Mouse (Mus musculus): ENCODE results near the gene Slc26a8. TPM values are rescaled to one million over a fixed set of nuclear protein-coding genes. Genes with fewer than 3 reads are reported as not detected.

The Slc26a8 gene
- total RNA-seq, 1 experiment from 2014 or later: not detected

GRCm38 (mm10) chr17:28706697-28707096 is 16.7 kb upstream of the Slc26a8 start:
- 0 out of 4 replicates have a peak, but pooled peaks of 1 of the 2 experiments have one; percentile 15 for ATAC-seq (replicated peaks in 1 of 2; ENCODE audit: insufficient read depth in 1 of 2, low FRiP score in 2 of 2, low TSS enrichment in 1 of 2, low read depth in 1 of 2, poor library complexity in 2 of 2, severe bottlenecking in 2 of 2)

- peak; percentile 43 to 57; a peak in 2 of 4 replicates for ATAC-seq (replicated peaks in 1 of 2; ENCODE audit: insufficient read depth in 1 of 2, low FRiP score in 2 of 2, low TSS enrichment in 1 of 2, low read depth in 1 of 2, poor library complexity in 2 of 2, severe bottlenecking in 2 of 2)
Observed at GRCm38 (mm10) chr17:28702646-28703045, 12.6 kb upstream of the Slc26a8 start.

- ATAC-seq (replicated peaks in 1 of 2; ENCODE audit: insufficient read depth in 1 of 2, low FRiP score in 2 of 2, low TSS enrichment in 1 of 2, low read depth in 1 of 2, poor library complexity in 2 of 2, severe bottlenecking in 2 of 2): no peak
Observed at GRCm38 (mm10) chr17:28701737-28702136, 11.7 kb upstream of the Slc26a8 start.

- no peak for ATAC-seq (replicated peaks in 1 of 2; ENCODE audit: insufficient read depth in 1 of 2, low FRiP score in 2 of 2, low TSS enrichment in 1 of 2, low read depth in 1 of 2, poor library complexity in 2 of 2, severe bottlenecking in 2 of 2)
Observed at GRCm38 (mm10) chr17:28701171-28701570, 11.1 kb upstream of the Slc26a8 start.

GRCm38 (mm10) chr17:28699789-28700188 is 9.8 kb upstream of the Slc26a8 start:
- no peak; a peak in 1 of 4 replicates for ATAC-seq (replicated peaks in 1 of 2; ENCODE audit: insufficient read depth in 1 of 2, low FRiP score in 2 of 2, low TSS enrichment in 1 of 2, low read depth in 1 of 2, poor library complexity in 2 of 2, severe bottlenecking in 2 of 2)

GRCm38 (mm10) chr17:28698672-28699071 is 8.6 kb upstream of the Slc26a8 start:
- ATAC-seq (replicated peaks in 1 of 2; ENCODE audit: insufficient read depth in 1 of 2, low FRiP score in 2 of 2, low TSS enrichment in 1 of 2, low read depth in 1 of 2, poor library complexity in 2 of 2, severe bottlenecking in 2 of 2): no peak

GRCm38 (mm10) chr17:28698245-28698644 is 8.2 kb upstream of the Slc26a8 start:
- no peak for ATAC-seq (replicated peaks in 1 of 2; ENCODE audit: insufficient read depth in 1 of 2, low FRiP score in 2 of 2, low TSS enrichment in 1 of 2, low read depth in 1 of 2, poor library complexity in 2 of 2, severe bottlenecking in 2 of 2)

GRCm38 (mm10) chr17:28697290-28698195 is 7.5 kb upstream of the Slc26a8 start:
- peak; percentile 54 to 77 for ATAC-seq (replicated peaks in 1 of 2; ENCODE audit: insufficient read depth in 1 of 2, low FRiP score in 2 of 2, low TSS enrichment in 1 of 2, low read depth in 1 of 2, poor library complexity in 2 of 2, severe bottlenecking in 2 of 2)

- no peak for ATAC-seq (replicated peaks in 1 of 2; ENCODE audit: insufficient read depth in 1 of 2, low FRiP score in 2 of 2, low TSS enrichment in 1 of 2, low read depth in 1 of 2, poor library complexity in 2 of 2, severe bottlenecking in 2 of 2)
Observed at GRCm38 (mm10) chr17:28696641-28697040, 6.6 kb upstream of the Slc26a8 start.

GRCm38 (mm10) chr17:28694832-28695231 is 4.8 kb upstream of the Slc26a8 start:
- no peak for ATAC-seq (replicated peaks in 1 of 2; ENCODE audit: insufficient read depth in 1 of 2, low FRiP score in 2 of 2, low TSS enrichment in 1 of 2, low read depth in 1 of 2, poor library complexity in 2 of 2, severe bottlenecking in 2 of 2)

- no peak for ATAC-seq (replicated peaks in 1 of 2; ENCODE audit: insufficient read depth in 1 of 2, low FRiP score in 2 of 2, low TSS enrichment in 1 of 2, low read depth in 1 of 2, poor library complexity in 2 of 2, severe bottlenecking in 2 of 2)
Observed at GRCm38 (mm10) chr17:28694078-28694477, 4.0 kb upstream of the Slc26a8 start.

- no peak for ATAC-seq (replicated peaks in 1 of 2; ENCODE audit: insufficient read depth in 1 of 2, low FRiP score in 2 of 2, low TSS enrichment in 1 of 2, low read depth in 1 of 2, poor library complexity in 2 of 2, severe bottlenecking in 2 of 2)
Observed at GRCm38 (mm10) chr17:28693086-28693485, 3.1 kb upstream of the Slc26a8 start.

GRCm38 (mm10) chr17:28692341-28692710 is 2.3 kb upstream of the Slc26a8 start:
- ATAC-seq (replicated peaks in 1 of 2; ENCODE audit: insufficient read depth in 1 of 2, low FRiP score in 2 of 2, low TSS enrichment in 1 of 2, low read depth in 1 of 2, poor library complexity in 2 of 2, severe bottlenecking in 2 of 2): peak; percentile 47 to 50; a peak in 2 of 4 replicates

- peak in 1 of 2 experiments; percentile 26; a peak in 1 of 4 replicates for ATAC-seq (replicated peaks in 1 of 2; ENCODE audit: insufficient read depth in 1 of 2, low FRiP score in 2 of 2, low TSS enrichment in 1 of 2, low read depth in 1 of 2, poor library complexity in 2 of 2, severe bottlenecking in 2 of 2)
Observed at GRCm38 (mm10) chr17:28691687-28692340, 1.8 kb upstream of the Slc26a8 start.

- peak; percentile 84 to 88 for ATAC-seq (replicated peaks in 1 of 2; ENCODE audit: insufficient read depth in 1 of 2, low FRiP score in 2 of 2, low TSS enrichment in 1 of 2, low read depth in 1 of 2, poor library complexity in 2 of 2, severe bottlenecking in 2 of 2)
Observed at GRCm38 (mm10) chr17:28690776-28691686, 998 bp upstream of the Slc26a8 start, which contains the start of gene Mapk14. TSS of gene Mapk14 (plus strand) at chr17:28691329.

GRCm38 (mm10) chr17:28687354-28687753 is 2.7 kb downstream of the Slc26a8 start:
- no peak for ATAC-seq (replicated peaks in 1 of 2; ENCODE audit: insufficient read depth in 1 of 2, low FRiP score in 2 of 2, low TSS enrichment in 1 of 2, low read depth in 1 of 2, poor library complexity in 2 of 2, severe bottlenecking in 2 of 2)

GRCm38 (mm10) chr17:28684631-28685030 is 5.4 kb downstream of the Slc26a8 start:
- ATAC-seq (replicated peaks in 1 of 2; ENCODE audit: insufficient read depth in 1 of 2, low FRiP score in 2 of 2, low TSS enrichment in 1 of 2, low read depth in 1 of 2, poor library complexity in 2 of 2, severe bottlenecking in 2 of 2): no peak
